Mouse (Mus musculus) liver, embryonic 14.5 days (tissue): ENCODE data around the gene Bcl2l11. TPM values are rescaled to one million over a fixed set of nuclear protein-coding genes. Genes with fewer than 3 reads are reported as not detected.
A peak's percentile ranks its signal among the peaks of the same experiment; 100 is the strongest.

Experiments
- ATAC-seq: fragments of 200-750 bp; cut with Nextera tagmentation; 2 replicates; pipeline ENCODE4 v1.8.0; 2017; ENCODE audit warnings: moderate number of reproducible peaks, mild to moderate bottlenecking, moderate library complexity; ENCODE audit not compliant: insufficient read depth
- DNase-seq, 3 experiments: peaks; one replicate each; pipeline ENCODE4 v3.0.0-alpha.2; 2012 to 2013; ENCODE audit warnings: low read depth in 3 of 3, low spot score in 3 of 3
- H3K27ac ChIP-seq: fragments of 300-500 bp; sonication (generic); 2 replicates; pipeline ENCODE4 v1.5.1; 2014; ENCODE audit warnings: moderate library complexity, mild to moderate bottlenecking, control low read depth, inconsistent platforms
- H3K27me3 ChIP-seq: fragments of 300-500 bp; sonication (generic); 2 replicates; pipeline ENCODE4 v1.6.1; 2014; ENCODE audit warnings: mild to moderate bottlenecking, low read length, moderate library complexity; ENCODE audit not compliant: control insufficient read depth, insufficient read depth
- H3K36me3 ChIP-seq: fragments of 300-500 bp; sonication (generic); replicated peaks from 2 replicates; pipeline ENCODE4 v1.6.1; 2014; ENCODE audit warnings: low read depth; ENCODE audit not compliant: control insufficient read depth, insufficient read depth
- H3K4me1 ChIP-seq, 2 experiments: fragments of 200-500 bp in 1 of 2; fragments of 300-500 bp in 1 of 2; sonication (generic) in 1 of 2; replicated peaks; 2 replicates each; pipeline ENCODE4 v1.6.1; 2012 to 2014; ENCODE audit warnings: antibody characterized with exemption in 1 of 2, inconsistent platforms in 1 of 2, low read length in 1 of 2; ENCODE audit not compliant: control insufficient read depth in 2 of 2, insufficient read depth in 2 of 2
- H3K4me2 ChIP-seq: fragments of 300-500 bp; sonication (generic); 2 replicates; pipeline ENCODE4 v1.6.1; 2014; ENCODE audit warnings: low read depth, mild to moderate bottlenecking, control low read depth, moderate library complexity
- H3K4me3 ChIP-seq, 2 experiments: fragments of 200-500 bp in 1 of 2; fragments of 300-500 bp in 1 of 2; sonication (generic) in 1 of 2; 2 replicates each; pipeline ENCODE4 v1.5.1; 2012 to 2014; ENCODE audit warnings: low read depth in 2 of 2, low read length in 2 of 2, mild to moderate bottlenecking in 2 of 2, control low read depth in 1 of 2, inconsistent platforms in 1 of 2, moderate library complexity in 1 of 2; ENCODE audit not compliant: insufficient read depth in 1 of 2
- H3K9ac ChIP-seq: fragments of 300-500 bp; sonication (generic); replicated peaks from 2 replicates; pipeline ENCODE4 v1.6.1; 2014; ENCODE audit warnings: mild to moderate bottlenecking, control low read depth, moderate library complexity
- H3K9me3 ChIP-seq: fragments of 300-500 bp; sonication (generic); 2 replicates; pipeline ENCODE4 v1.6.1; 2016; ENCODE audit warnings: low read length, mixed read lengths; ENCODE audit not compliant: control insufficient read depth
- CTCF ChIP-seq: IDR thresholded peaks from 2 replicates; pipeline ENCODE4 v1.5.1; 2016; ENCODE audit warnings: antibody characterized with exemption, low read depth, control low read depth
- EP300 ChIP-seq: IDR thresholded peaks from 2 replicates; pipeline ENCODE4 v1.6.1; 2016; ENCODE audit warnings: antibody characterized with exemption, low read depth
- WGBS: fragments of 180-500 bp; shearing (Covaris S2); extraction: QIAGEN DNeasy Blood & Tissue Kit; methylation state at CpG from one replicate; pipeline ENCODE4 v1.1.7; 2014; ENCODE audit not compliant: insufficient replicate concordance; 5-methylcytosine and 5-hydroxymethylcytosine counted together
- polyA plus RNA-seq, 2 experiments: library from polyadenylated mRNA; depleted of rRNA in 1 of 2; stranded (reverse) in 1 of 2; unstranded in 1 of 2; fragments of >200 nt; fragmentation: Nextera tagmentation in 1 of 2; extraction: Ambion mirVana in 1 of 2; gene quantifications; 2 replicates each; pipeline versions ENCODE4 v1.2.1 to v1.2.3; 2012 to 2014

The Bcl2l11 gene
- polyA plus RNA-seq, 2 experiments, result 3.3 to 4.5 TPM

DNA sequence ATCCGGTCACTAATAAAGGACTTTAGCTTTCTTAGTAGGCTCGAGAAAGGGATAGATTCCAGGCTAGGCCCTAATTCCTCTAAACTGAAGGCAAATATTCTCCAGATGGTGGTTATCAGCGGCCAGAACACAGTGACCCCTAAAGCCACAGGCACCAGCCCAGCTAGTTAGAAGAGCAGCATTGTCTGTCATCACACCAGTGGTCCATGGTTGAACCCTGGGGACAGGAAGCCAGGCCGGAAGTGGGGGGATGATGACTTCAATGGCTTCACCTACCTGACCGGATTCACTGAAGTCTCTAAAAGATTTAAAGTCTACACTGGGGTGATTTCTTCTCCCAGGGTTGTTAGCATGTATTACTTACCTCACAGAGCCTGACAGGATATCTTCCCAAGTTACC, 23.8 kb downstream of the Bcl2l11 start:
- WGBS, result 71% methylated on average over 5 of the region's 5 CpGs
- peaks cover 12 to 19% of the 10 kb centered on the region in 2 experiments for H3K4me1 ChIP-seq
- TF ChIP-seq CTCF (no peak), EP300 (no peak)
- H3K9me3 ChIP-seq, result no peaks in the 10 kb centered on the region
- peaks cover 8% of the 10 kb centered on the region for H3K36me3 ChIP-seq
- no peak overlapping the region for H3K4me3 ChIP-seq
- no peak overlapping the region for H3K9ac ChIP-seq
- H3K4me2 ChIP-seq, result no peak overlapping the region
- no peak overlapping the region for H3K27ac ChIP-seq
- DNase-seq (no peak), ATAC-seq (no peak)
- no peaks in the 10 kb centered on the region for H3K27me3 ChIP-seq

DNA sequence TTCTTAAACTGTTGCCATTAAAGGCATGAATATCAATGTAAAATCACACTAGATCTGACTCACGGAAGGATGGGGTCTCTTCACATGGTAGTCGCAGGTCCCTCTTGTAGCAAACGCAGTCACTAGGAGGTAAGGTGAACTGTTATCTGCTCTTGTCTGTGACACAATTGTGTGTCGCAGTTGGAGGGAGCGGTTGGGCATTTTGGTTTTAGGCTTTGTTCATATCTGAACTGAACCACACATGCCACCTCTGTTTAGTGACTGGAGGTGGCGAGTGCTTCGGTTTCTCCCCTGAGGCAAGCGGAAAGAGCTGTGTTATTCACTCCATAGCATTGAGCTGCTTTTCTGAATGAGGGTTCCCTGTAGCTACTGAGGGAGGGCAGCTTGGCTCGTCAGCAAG, 26.4 kb downstream of the Bcl2l11 start:
- no peak for TF ChIP-seq CTCF
- TF ChIP-seq EP300, result peak; percentile 57

DNA sequence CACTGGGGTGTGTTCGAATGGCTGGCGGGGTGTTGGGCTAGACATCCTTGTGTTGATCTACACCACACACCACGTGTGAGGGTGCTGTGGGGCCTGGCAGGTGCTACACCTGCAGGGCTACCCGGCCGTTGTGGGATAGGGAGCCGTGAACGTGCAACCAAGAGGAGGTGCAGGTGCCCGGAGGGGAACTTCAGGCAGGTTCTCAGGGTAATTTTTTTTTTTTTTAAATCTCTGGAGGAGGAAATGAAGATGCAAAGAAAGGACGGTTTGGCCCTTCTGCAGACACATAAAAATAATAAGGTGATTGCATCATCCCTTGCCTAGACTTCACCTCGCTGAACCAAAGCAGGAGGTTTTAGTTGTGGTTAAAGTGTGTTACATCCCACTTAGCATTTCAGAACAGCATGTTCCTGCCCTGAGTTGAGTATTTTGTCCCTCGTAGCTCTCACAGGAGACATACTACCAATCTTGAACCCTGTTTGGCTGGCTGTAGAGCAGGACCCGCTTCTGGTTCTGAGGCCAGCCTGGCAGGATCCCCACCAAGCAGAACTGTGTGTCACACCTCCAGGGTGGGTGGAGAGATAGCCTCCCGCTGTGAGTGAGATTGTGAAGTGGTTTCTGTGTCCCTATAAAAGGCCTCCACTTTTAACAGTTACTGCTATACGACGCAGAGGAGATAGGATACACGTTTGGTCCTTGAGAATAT, 27.2 kb downstream of the Bcl2l11 start:
- WGBS, result 53% methylated on average over 16 of the region's 16 CpGs
- no peaks in the 10 kb centered on the region for H3K27me3 ChIP-seq
- DNase-seq (no peak), ATAC-seq (peak; percentile 38; the same call in 1 of the 2 replicates)
- no peak for TF ChIP-seq CTCF
- TF ChIP-seq EP300, result peak; percentile 31
- no peak overlapping the region for H3K9ac ChIP-seq
- no peak overlapping the region for H3K27ac ChIP-seq
- peaks cover 4% of the 10 kb centered on the region for H3K36me3 ChIP-seq
- no peak overlapping the region for H3K4me3 ChIP-seq
- H3K4me2 ChIP-seq, result no peak overlapping the region
- H3K4me1 ChIP-seq, result peaks cover 29 to 37% of the 10 kb centered on the region in 2 experiments
- H3K9me3 ChIP-seq, result no peaks in the 10 kb centered on the region

More for the DNA sequence above, 26.4 kb downstream of the Bcl2l11 start:
- Histone ChIP-seq H3K4me1 (peaks cover 25 to 29% of the 10 kb centered on the region in 2 experiments), H3K9me3 (no peaks in the 10 kb centered on the region), H3K27me3 (no peaks in the 10 kb centered on the region), H3K4me2 (no peak overlapping the region), H3K4me3 (no peak overlapping the region), H3K27ac (no peak overlapping the region), H3K36me3 (peaks cover 8% of the 10 kb centered on the region), H3K9ac (no peak overlapping the region)
- 43% methylated on average over 9 of the region's 9 CpGs for WGBS
- DNase-seq (no peak), ATAC-seq (no peak)

DNA sequence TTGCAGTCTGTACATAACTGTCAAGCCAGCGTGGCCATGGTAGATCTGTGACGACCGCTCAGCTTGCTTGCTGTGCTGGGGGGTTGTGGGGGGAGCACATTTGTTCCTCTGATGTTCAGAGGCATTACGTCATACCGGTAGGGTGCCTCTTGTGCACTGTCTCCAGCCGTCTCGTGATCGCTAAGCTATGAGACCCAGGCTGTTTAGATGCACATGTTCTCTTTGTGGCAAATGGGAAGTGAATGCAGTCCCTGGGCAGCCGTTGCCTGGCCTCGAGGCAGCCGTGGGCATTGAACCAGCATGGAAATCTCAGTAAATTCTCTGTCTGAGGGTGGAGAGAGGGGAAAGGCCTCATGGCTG, 27.7 kb downstream of the Bcl2l11 start:
- no peak overlapping the region for H3K27ac ChIP-seq
- ATAC-seq (no peak), DNase-seq (no peak)
- H3K9me3 ChIP-seq, result no peaks in the 10 kb centered on the region
- 56% methylated on average over 11 of the region's 11 CpGs for WGBS
- H3K9ac ChIP-seq, result no peak overlapping the region
- H3K4me2 ChIP-seq, result no peak overlapping the region
- H3K27me3 ChIP-seq, result no peaks in the 10 kb centered on the region
- no peak overlapping the region for H3K4me3 ChIP-seq
- peaks cover 29 to 41% of the 10 kb centered on the region in 2 experiments for H3K4me1 ChIP-seq
- H3K36me3 ChIP-seq, result peaks cover 3% of the 10 kb centered on the region
- no peak for TF ChIP-seq CTCF
- no peak for TF ChIP-seq EP300

DNA sequence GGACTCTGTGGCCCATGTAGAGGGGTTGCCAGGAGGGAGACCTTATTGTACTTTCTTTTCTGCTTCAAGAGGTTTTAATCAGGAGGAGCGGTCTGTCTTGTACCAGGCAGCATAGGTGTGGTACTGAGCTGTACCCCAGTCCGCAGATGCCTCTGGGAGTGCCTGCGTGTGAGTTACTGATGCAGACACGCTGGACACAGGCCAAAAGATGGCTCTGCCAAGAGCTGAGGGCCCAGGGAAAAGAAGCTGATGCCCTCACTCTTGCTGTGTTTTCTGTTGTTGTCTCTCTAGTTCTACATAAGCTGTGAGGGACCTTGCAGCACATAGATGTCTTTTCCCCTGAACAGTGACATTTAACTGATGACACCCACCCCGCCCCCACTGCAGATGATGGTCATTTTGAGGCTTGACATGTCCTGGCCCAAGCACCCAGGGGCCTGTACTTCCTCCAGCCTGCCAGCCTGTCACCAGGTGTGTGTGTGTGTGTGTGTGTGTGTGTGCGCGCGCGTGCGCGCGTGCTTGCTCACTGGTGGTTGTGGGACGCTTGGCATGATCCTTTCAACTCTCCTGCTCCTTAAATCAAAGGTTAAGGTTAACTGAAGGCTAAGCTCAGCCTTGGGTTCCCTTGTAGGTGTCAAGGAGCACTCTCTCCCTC, 29.7 kb downstream of the Bcl2l11 start:
- no peak for ATAC-seq
- DNase-seq, result no peak
- no peaks in the 10 kb centered on the region for H3K9me3 ChIP-seq
- peaks cover 29 to 41% of the 10 kb centered on the region in 2 experiments for H3K4me1 ChIP-seq
- H3K9ac ChIP-seq, result no peak overlapping the region
- WGBS, result 87% methylated on average over 13 of the region's 13 CpGs
- H3K27ac ChIP-seq, result no peak overlapping the region
- no peak overlapping the region for H3K4me2 ChIP-seq
- H3K4me3 ChIP-seq, result no peak overlapping the region
- no peaks in the 10 kb centered on the region for H3K27me3 ChIP-seq
- TF ChIP-seq EP300 (no peak), CTCF (no peak)
- no peaks in the 10 kb centered on the region for H3K36me3 ChIP-seq
